Mouse (Mus musculus) forebrain, postnatal 0 days (tissue): Measurements from ENCODE around the gene Lrrc45. TPM values are rescaled to one million over a fixed set of nuclear protein-coding genes. Genes with fewer than 3 reads are reported as not detected.
A peak's percentile ranks its signal among the peaks of the same experiment; 100 is the strongest.

Source experiments
- ATAC-seq: fragments of 200-750 bp; cut with Nextera tagmentation; 2 replicates; pipeline ENCODE4 v1.8.0; 2017; ENCODE audit warnings: mild to moderate bottlenecking, moderate library complexity
- DNase-seq: peaks from one replicate; pipeline ENCODE4 v3.0.0-alpha.2; 2015
- H3K27ac ChIP-seq: fragments of 300-500 bp; sonication (generic); 2 replicates; pipeline ENCODE4 v1.5.1; 2014; ENCODE audit warnings: low read depth, mild to moderate bottlenecking, antibody characterized with exemption, low read length, moderate library complexity, mixed read lengths
- H3K27me3 ChIP-seq: fragments of 300-500 bp; sonication (generic); 2 replicates; pipeline ENCODE4 v1.6.1; 2014; ENCODE audit warnings: mild to moderate bottlenecking, low read length, mixed read lengths; ENCODE audit not compliant: insufficient read depth
- H3K36me3 ChIP-seq: fragments of 300-500 bp; sonication (generic); 2 replicates; pipeline ENCODE4 v1.6.1; 2014; ENCODE audit warnings: mild to moderate bottlenecking, moderate library complexity; ENCODE audit not compliant: insufficient read depth
- H3K4me1 ChIP-seq: fragments of 300-500 bp; sonication (generic); 2 replicates; pipeline ENCODE4 v1.6.1; 2014; ENCODE audit warnings: antibody characterized with exemption; ENCODE audit not compliant: insufficient read depth
- H3K4me2 ChIP-seq: fragments of 300-500 bp; sonication (generic); 2 replicates; pipeline ENCODE4 v1.6.1; 2014; ENCODE audit warnings: low read depth, mild to moderate bottlenecking, moderate library complexity
- H3K4me3 ChIP-seq: fragments of 300-500 bp; sonication (generic); 2 replicates; pipeline ENCODE4 v1.5.1; 2014; ENCODE audit warnings: low read depth, low read length, mixed read lengths
- H3K9ac ChIP-seq: fragments of 300-500 bp; sonication (generic); 2 replicates; pipeline ENCODE4 v1.6.1; 2014; ENCODE audit warnings: mild to moderate bottlenecking
- H3K9me3 ChIP-seq: fragments of 300-500 bp; sonication (generic); 2 replicates; pipeline ENCODE4 v1.6.1; 2016; ENCODE audit warnings: low read length
- CTCF ChIP-seq: sonication (generic); IDR thresholded peaks from 2 replicates; pipeline ENCODE4 v1.5.1; 2016; ENCODE audit warnings: antibody characterized with exemption, control low read depth, low read depth
- WGBS: fragments of 180-500 bp; shearing (Covaris S2); extraction: QIAGEN DNeasy Blood & Tissue Kit; methylation state at CpG from one replicate; pipeline ENCODE4 v1.1.7; 2014; 5-methylcytosine and 5-hydroxymethylcytosine counted together
- polyA plus RNA-seq: library from polyadenylated mRNA; unstranded; fragments of >200 nt; fragmentation: Nextera tagmentation; extraction: Ambion mirVana; gene quantifications from 2 replicates; pipeline ENCODE4 v1.2.1, GENCODE M21; 2015
- total RNA-seq: library from RNA; depleted of rRNA; stranded (reverse); fragments of >200 nt; gene quantifications from 2 replicates; pipeline ENCODE4 v1.2.3, GENCODE M21; 2014

The Lrrc45 gene
- total and polyA plus RNA-seq, 2 experiments from 2014 or later, result 41.0 to 57.6 TPM

- Histone ChIP-seq H3K9me3 (no peaks in the 10 kb centered on the region), H3K27ac (no peak overlapping the region), H3K4me2 (peak overlapping the region; percentile 91), H3K9ac (peak overlapping the region; percentile 74), H3K4me3 (peak overlapping the region; percentile 71), H3K36me3 (peaks cover 51% of the 10 kb centered on the region), H3K4me1 (no peaks in the 10 kb centered on the region; the same call in 1 of the 2 replicates), H3K27me3 (no peaks in the 10 kb centered on the region)
- peak; percentile 96 for TF ChIP-seq CTCF
- ATAC-seq (peak; percentile 61), DNase-seq (peak; percentile 94)
- WGBS, result 10% methylated on average over 17 of the region's 17 CpGs
Observed at GRCm38 (mm10) chr11:120720450-120720849, 6.7 kb downstream of the Lrrc45 start.

- H3K4me3 ChIP-seq, result peak within 1 kb of the TSS; percentile 71
- ATAC-seq (peak; percentile 89), DNase-seq (peak; percentile 88)
- H3K4me1 ChIP-seq, result no peaks in the 10 kb centered on the region; the same call in 1 of the 2 replicates
- H3K36me3 ChIP-seq, result peaks cover 42% of the 10 kb centered on the region
- 2% methylated on average over 89 of the region's 90 CpGs for WGBS
- TF ChIP-seq CTCF, result no peak
- H3K27me3 ChIP-seq, result no peaks in the 10 kb centered on the region
- H3K27ac ChIP-seq, result peak within 1 kb of the TSS; percentile 64; the same call in 1 of the 2 replicates
- H3K4me2 ChIP-seq, result peak within 1 kb of the TSS; percentile 91
- H3K9ac ChIP-seq, result peak within 1 kb of the TSS; percentile 74
- no peaks in the 10 kb centered on the region for H3K9me3 ChIP-seq
Observed at GRCm38 (mm10) chr11:120721124-120722066, 7.7 kb downstream of the Lrrc45 start, which contains the start of gene Rac3. TSS of gene Rac3 (plus strand) at chr11:120721470.

- Histone ChIP-seq H3K4me2 (peak overlapping the region; percentile 91), H3K9ac (peak overlapping the region; percentile 74), H3K36me3 (peaks cover 36% of the 10 kb centered on the region), H3K4me1 (no peaks in the 10 kb centered on the region; the same call in 1 of the 2 replicates), H3K27ac (no peak overlapping the region), H3K9me3 (no peaks in the 10 kb centered on the region), H3K4me3 (peak overlapping the region; percentile 71), H3K27me3 (no peaks in the 10 kb centered on the region)
- ATAC-seq, result peak; percentile 17
- TF ChIP-seq CTCF, result peak; percentile 21
- no peak for DNase-seq
- 18% methylated on average over 21 of the region's 21 CpGs for WGBS
Observed at GRCm38 (mm10) chr11:120722067-120722630, 8.4 kb downstream of the Lrrc45 start.

- Histone ChIP-seq H3K36me3 (peaks cover 29% of the 10 kb centered on the region), H3K27me3 (no peaks in the 10 kb centered on the region), H3K4me2 (peak overlapping the region; percentile 91), H3K4me3 (peak overlapping the region; percentile 71), H3K9ac (peak overlapping the region; percentile 74; the same call in 1 of the 2 replicates), H3K4me1 (no peaks in the 10 kb centered on the region; the same call in 1 of the 2 replicates), H3K9me3 (no peaks in the 10 kb centered on the region), H3K27ac (no peak overlapping the region)
- 88% methylated on average over 11 of the region's 11 CpGs for WGBS
- ATAC-seq (no peak), DNase-seq (no peak)
- TF ChIP-seq CTCF, result no peak
Observed at GRCm38 (mm10) chr11:120722761-120723382, 9.1 kb downstream of the Lrrc45 start.

GRCm38 (mm10) chr11:120723509-120723908, 9.8 kb downstream of the Lrrc45 start:
- no peak overlapping the region for H3K9ac ChIP-seq
- H3K36me3 ChIP-seq, result peaks cover 23% of the 10 kb centered on the region
- no peak overlapping the region for H3K27ac ChIP-seq
- no peak for DNase-seq
- 85% methylated on average over 7 of the region's 7 CpGs for WGBS
- H3K27me3 ChIP-seq, result no peaks in the 10 kb centered on the region
- no peak for ATAC-seq
- no peak for TF ChIP-seq CTCF
- H3K4me1 ChIP-seq, result no peaks in the 10 kb centered on the region; the same call in 1 of the 2 replicates
- H3K4me3 ChIP-seq, result no peak overlapping the region
- H3K9me3 ChIP-seq, result no peaks in the 10 kb centered on the region
- no peak overlapping the region for H3K4me2 ChIP-seq

- peak overlapping the region; percentile 72 for H3K4me2 ChIP-seq
- H3K9me3 ChIP-seq, result no peaks in the 10 kb centered on the region
- ATAC-seq (peak; percentile 12; the same call in 1 of the 2 replicates), DNase-seq (no peak)
- WGBS, result 19% methylated on average over 36 of the region's 36 CpGs
- H3K4me3 ChIP-seq, result peak overlapping the region; percentile 39
- peaks cover 11% of the 10 kb centered on the region; the same call in 1 of the 2 replicates for H3K36me3 ChIP-seq
- no peak overlapping the region for H3K27ac ChIP-seq
- TF ChIP-seq CTCF, result no peak
- no peaks in the 10 kb centered on the region for H3K4me1 ChIP-seq
- peak overlapping the region; percentile 45 for H3K9ac ChIP-seq
- no peaks in the 10 kb centered on the region for H3K27me3 ChIP-seq
Observed at GRCm38 (mm10) chr11:120726243-120727168, 12.8 kb downstream of the Lrrc45 start.
